Comparison of ENCODE assay signal across 23 mouse cellular contexts in genomic region chr5:37107111-37107510, GRCm38 (mm10). TPM values are rescaled to one million over a fixed set of nuclear protein-coding genes. Genes with fewer than 3 reads are reported as not detected.
DNase-seq lines count a peak whose midpoint lies in the region; ATAC-seq and TF ChIP-seq lines count a peak whose summit lies in the region.
"Had no signal": no experiment of that assay in that cellular context is flagged by ENCODE, and none has a peak within 500 bp of the region (broad histone marks: within the 10 kb centered on the region; RNA-seq: fewer than 3 reads in every experiment).

No protein-coding gene starts in this region.

- H3K27ac ChIP-seq in forebrain, postnatal 0 days (ENCODE audit: low read depth, low read length) = 0 out of 2 replicates have a peak overlapping the region, but pooled peaks have one; percentile 40
- H3K27ac ChIP-seq in forebrain, embryonic 11.5 days (ENCODE audit: low read depth, low read length) = no peak overlapping the region
- H3K27ac ChIP-seq in layer of hippocampus, adult 2 months = peak overlapping the region; percentile 85; the same call in 1 of the 2 replicates
- peak overlapping the region; percentile 86 for H3K27ac ChIP-seq in midbrain, embryonic 16.5 days (ENCODE audit: low read length)
- no peak overlapping the region for H3K27ac ChIP-seq in midbrain, embryonic 13.5 days
- H3K27ac ChIP-seq: embryonic facial prominence, embryonic 10.5 days; heart, adult 2 months; heart, embryonic 15.5 days had no signal

- H3K9ac ChIP-seq in forebrain, postnatal 0 days = no peak overlapping the region
- H3K9ac ChIP-seq in forebrain, embryonic 11.5 days (ENCODE audit: low read length) = no peak overlapping the region
- H3K9ac ChIP-seq in midbrain, embryonic 16.5 days (ENCODE audit: low read depth, low read length) = no peak overlapping the region
- H3K9ac ChIP-seq in midbrain, embryonic 13.5 days (replicated peaks) = no peak overlapping the region
- H3K9ac ChIP-seq: heart, embryonic 15.5 days had no signal

- no peak for TF ChIP-seq CTCF in forebrain, postnatal 0 days (IDR thresholded peaks at IDR 0.05; ENCODE audit: low read depth)
- no peak for TF ChIP-seq CTCF in layer of hippocampus, adult 2 months (conservative IDR thresholded peaks at IDR 0.05)

- peaks cover 14% of the 10 kb centered on the region; the same call in 1 of the 2 replicates for H3K36me3 ChIP-seq in forebrain, postnatal 0 days (ENCODE audit: insufficient read depth)
- H3K36me3 ChIP-seq in forebrain, embryonic 11.5 days (ENCODE audit: control insufficient read depth, insufficient read depth, low read length) = no peaks in the 10 kb centered on the region
- H3K36me3 ChIP-seq in midbrain, embryonic 16.5 days (ENCODE audit: control insufficient read depth, insufficient read depth, low read length) = 0 out of 2 replicates have a peak, but pooled peaks cover 2% of the 10 kb centered on the region
- H3K36me3 ChIP-seq in midbrain, embryonic 13.5 days = no peaks in the 10 kb centered on the region
- H3K36me3 ChIP-seq: embryonic facial prominence, embryonic 10.5 days; G1E; heart, embryonic 15.5 days had no signal

- 68% methylated on average over 5 of the region's 5 CpGs for WGBS in forebrain, postnatal 0 days
- 84% methylated on average over 5 of the region's 5 CpGs for WGBS in forebrain, embryonic 11.5 days
- 65% methylated on average over 5 of the region's 5 CpGs for WGBS in midbrain, embryonic 16.5 days
- WGBS in midbrain, embryonic 13.5 days = 68% methylated on average over 5 of the region's 5 CpGs

- H3K9me3 ChIP-seq in forebrain, postnatal 0 days (ENCODE audit: low read length) = no peaks in the 10 kb centered on the region
- no peaks in the 10 kb centered on the region for H3K9me3 ChIP-seq in forebrain, embryonic 11.5 days (ENCODE audit: control insufficient read depth, low read length)
- no peaks in the 10 kb centered on the region for H3K9me3 ChIP-seq in midbrain, embryonic 16.5 days (replicated peaks; ENCODE audit: control insufficient read depth, low read length, poor library complexity, severe bottlenecking)
- H3K9me3 ChIP-seq in midbrain, embryonic 13.5 days = no peaks in the 10 kb centered on the region
- H3K9me3 ChIP-seq: embryonic facial prominence, embryonic 10.5 days; heart, embryonic 15.5 days had no signal

- 0 out of 2 replicates have a peak, but pooled peaks cover 3% of the 10 kb centered on the region for H3K4me1 ChIP-seq in forebrain, postnatal 0 days (ENCODE audit: insufficient read depth)
- H3K4me1 ChIP-seq in forebrain, embryonic 11.5 days (replicated peaks; ENCODE audit: control insufficient read depth, insufficient read depth, low read length) = no peaks in the 10 kb centered on the region
- H3K4me1 ChIP-seq in midbrain, embryonic 16.5 days (ENCODE audit: control insufficient read depth, insufficient read depth, low read length) = peaks cover 25% of the 10 kb centered on the region
- H3K4me1 ChIP-seq in midbrain, embryonic 13.5 days (replicated peaks) = peaks cover 29% of the 10 kb centered on the region
- H3K4me1 ChIP-seq: heart, embryonic 15.5 days had no signal

- no peak for DNase-seq in forebrain, postnatal 0 days
- DNase-seq in forebrain, embryonic 11.5 days (ENCODE audit: low spot score) = no peak
- DNase-seq in layer of hippocampus, adult 2 months (ENCODE audit: low spot score in 2 of 2) = no peak
- DNase-seq in layer of hippocampus, adult 11-12 months (ENCODE audit: low spot score) = no peak
- DNase-seq in lung, postnatal 14 days = no peak
- DNase-seq: adrenal gland, adult 8-10 months; adrenal gland, postnatal 36 days; B cell, adult 2 months; cerebellum, adult 2 months; gastrocnemius, postnatal 14 days; heart, adult 2 months; heart, postnatal 14 days had no signal

- no peak for ATAC-seq in forebrain, postnatal 0 days
- no peak for ATAC-seq in forebrain, embryonic 11.5 days (replicated peaks; ENCODE audit: low FRiP score)
- no peak for ATAC-seq in midbrain, embryonic 16.5 days
- ATAC-seq in midbrain, embryonic 13.5 days = no peak
- ATAC-seq: CD4-positive, CD25-positive, alpha-beta regulatory T cell, adult 4 months; forebrain, embryonic 14.5 days; hindbrain, postnatal 0 days had no signal

- no peaks in the 10 kb centered on the region for H3K27me3 ChIP-seq in forebrain, postnatal 0 days (ENCODE audit: insufficient read depth, low read length)
- H3K27me3 ChIP-seq in forebrain, embryonic 11.5 days (ENCODE audit: control insufficient read depth, insufficient read depth, low read length) = no peaks in the 10 kb centered on the region
- no peaks in the 10 kb centered on the region for H3K27me3 ChIP-seq in midbrain, embryonic 16.5 days (ENCODE audit: control insufficient read depth, insufficient read depth, low read depth, low read length)
- no peaks in the 10 kb centered on the region for H3K27me3 ChIP-seq in midbrain, embryonic 13.5 days

- no peak overlapping the region for H3K4me3 ChIP-seq in forebrain, postnatal 0 days (ENCODE audit: low read depth, low read length)
- no peak overlapping the region for H3K4me3 ChIP-seq in forebrain, embryonic 11.5 days (ENCODE audit: low read depth, low read length)
- H3K4me3 ChIP-seq in layer of hippocampus, adult 2 months = no peak overlapping the region
- H3K4me3 ChIP-seq in midbrain, embryonic 16.5 days (ENCODE audit: low read depth, low read length) = no peak overlapping the region
- no peak overlapping the region for H3K4me3 ChIP-seq in midbrain, embryonic 13.5 days (replicated peaks)
- H3K4me3 ChIP-seq: embryonic facial prominence, embryonic 10.5 days; heart, adult 2 months; heart, embryonic 15.5 days had no signal

- H3K4me2 ChIP-seq in forebrain, postnatal 0 days (ENCODE audit: low read depth) = no peak overlapping the region
- H3K4me2 ChIP-seq in forebrain, embryonic 11.5 days (ENCODE audit: low read depth, low read length, severe bottlenecking) = no peak overlapping the region
- H3K4me2 ChIP-seq in midbrain, embryonic 16.5 days (ENCODE audit: low read length) = no peak overlapping the region
- no peak overlapping the region for H3K4me2 ChIP-seq in midbrain, embryonic 13.5 days (replicated peaks)
- H3K4me2 ChIP-seq: heart, embryonic 11.5 days; heart, embryonic 15.5 days had no signal

RNA-seq across cellular contexts. Expression of gene Gm1043, which starts 21.9 kb away (rescaled TPM):
- 22.1 and 26.4 TPM in 2 replicates for total RNA-seq in forebrain, postnatal 0 days (2014; rRNA removed)
- polyA plus RNA-seq in forebrain, postnatal 0 days (2015; fragmentation: Nextera tagmentation; extraction: Ambion mirVana) = 1.1 and 1.4 TPM in 2 replicates
- 0.03 and 0.07 TPM in 2 replicates for polyA plus RNA-seq in forebrain, embryonic 11.5 days (2014; fragmentation: Nextera tagmentation; extraction: Ambion mirVana)
- 10 to 100 TPM; 31.8 to 33.1 TPM for total RNA-seq in layer of hippocampus, adult 2 months (2021)
- polyA plus RNA-seq in midbrain, embryonic 16.5 days (2015; fragmentation: Nextera tagmentation; extraction: Ambion mirVana) = 2.3 and 3.0 TPM in 2 replicates
- 1.1 and 1.3 TPM in 2 replicates for polyA plus RNA-seq in midbrain, embryonic 13.5 days (2015; fragmentation: Nextera tagmentation; extraction: Ambion mirVana)
- total RNA-seq: gastrocnemius, adult 18-20 months; gastrocnemius, postnatal 14 days; heart, adult 2 months; hematopoietic stem cell, adult 5-6 weeks had no signal
- polyA plus RNA-seq: embryonic facial prominence, embryonic 10.5 days; G1E; heart, adult 2 months; heart, embryonic 11.5 days; heart, embryonic 15.5 days had no signal

Comparison
In these comparisons a context has a peak if more than half of its experiments do, and no peak if none do; other contexts are left out.
1. H3K27ac ChIP-seq: peak in forebrain, postnatal 0 days (single experiment), layer of hippocampus, adult 2 months (single experiment) and midbrain, embryonic 16.5 days (single experiment); none in forebrain, embryonic 11.5 days (single experiment) and midbrain, embryonic 13.5 days (single experiment).